Mouse (Mus musculus): ENCODE measurements at regions not wholly inside any gene's neighbourhood (a gene's known extent, or its start where the extent isn't known, plus 50 kb on each side); places are given as distances from the start of the nearest gene placed in this dataset.
"Not testable (repeated sequence)": the region's sequence is repeated elsewhere in the genome, so short reads cannot be mapped to it uniquely, and the experiment has no call there.

- no peak for DNase-seq (ENCODE audit: low spot score)
Observed at GRCm38 (mm10) chr7:75360874-75361273, 51.8 kb upstream of the Sv2b start.

DNA sequence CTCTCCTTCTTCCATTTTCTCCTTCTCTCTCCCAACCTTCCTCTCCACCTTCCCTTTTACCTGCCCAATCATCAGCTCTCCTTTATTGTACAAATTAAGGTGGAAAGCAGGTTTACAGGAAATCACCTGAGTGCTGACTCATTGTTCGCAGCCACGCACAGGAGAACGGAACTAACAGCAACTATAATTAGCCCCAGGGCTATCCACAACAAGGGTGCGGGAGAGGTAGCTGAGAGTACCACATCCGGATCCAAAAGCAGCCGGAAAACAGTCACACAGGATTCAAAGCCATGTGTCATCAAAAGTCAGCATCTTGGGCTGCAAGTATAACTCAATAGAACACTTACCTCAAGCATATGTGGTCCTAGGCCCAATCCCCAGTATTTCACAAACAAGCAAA, 53.5 kb upstream of the Sv2b start:
- no peak for DNase-seq (ENCODE audit: low spot score)

DNA sequence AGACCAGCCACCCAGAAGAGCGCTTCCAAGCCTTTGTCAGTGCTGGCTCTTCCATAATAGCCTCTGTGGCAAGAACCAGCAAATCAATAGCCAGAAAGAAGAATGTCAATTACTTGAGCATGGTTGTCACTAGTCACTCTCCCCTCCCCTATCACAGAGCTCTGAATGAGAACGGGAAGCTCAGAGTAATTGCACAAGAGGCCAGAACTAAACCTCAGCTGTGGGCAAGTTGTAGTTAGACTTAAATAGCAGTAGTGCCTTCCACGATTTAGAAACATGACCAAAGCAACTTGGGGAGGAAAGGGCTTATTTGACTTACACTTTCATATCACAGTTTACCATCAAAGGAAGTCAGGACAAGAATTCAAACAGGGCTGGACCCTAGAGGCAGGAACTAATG, 56.4 kb upstream of the Sv2b start:
- no peak for DNase-seq (ENCODE audit: low spot score)

DNA sequence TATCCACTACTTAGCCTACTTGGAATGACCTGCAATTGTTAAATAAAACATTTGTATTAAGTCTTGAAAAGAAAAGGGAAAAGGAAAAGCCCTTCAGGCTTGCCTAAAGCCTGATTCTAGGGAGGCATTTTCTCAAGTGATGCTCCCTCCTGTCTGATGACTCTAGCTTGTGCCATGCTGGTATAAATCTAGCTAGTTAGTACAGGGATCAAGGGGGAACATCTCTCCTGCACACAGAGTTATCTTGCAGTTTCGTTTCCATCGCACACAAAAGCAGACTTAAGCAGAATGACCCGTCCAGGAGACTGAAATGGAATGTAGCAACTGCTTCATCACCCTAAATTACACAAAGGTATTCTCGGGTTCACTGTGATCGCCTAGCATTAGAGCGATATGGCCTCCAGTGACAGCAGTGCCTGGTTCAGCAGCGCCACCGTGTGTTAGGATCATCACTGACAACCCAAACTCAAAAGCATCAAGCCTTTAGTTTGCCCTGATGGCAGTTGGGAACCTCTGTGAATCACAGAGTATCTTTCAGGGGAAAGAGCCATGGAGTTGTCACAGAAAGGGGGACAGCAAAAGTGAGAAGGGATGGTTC, 57.3 kb upstream of the Sv2b start:
- peak; percentile 71 for DNase-seq (ENCODE audit: low spot score)

DNA sequence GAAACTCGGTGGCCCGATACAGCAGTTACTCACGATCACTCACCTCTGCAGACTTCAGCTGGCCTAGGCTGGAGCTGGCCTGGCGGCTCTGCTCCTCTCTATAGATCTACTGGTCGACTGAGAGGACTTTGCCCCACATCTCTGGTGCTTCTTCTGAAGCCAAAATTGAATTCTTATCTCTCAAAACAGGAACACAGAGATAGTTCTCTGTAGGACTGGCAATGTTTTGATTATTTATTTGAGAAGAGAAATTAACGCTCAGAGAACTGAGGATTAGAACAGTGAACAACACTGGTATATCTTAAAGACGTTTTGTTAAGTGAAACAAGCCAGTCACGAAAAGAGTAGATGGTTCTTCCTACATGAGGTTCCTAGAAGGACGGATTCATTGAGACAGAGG, 59.3 kb upstream of the Sv2b start:
- no peak for DNase-seq (ENCODE audit: low spot score)

DNA sequence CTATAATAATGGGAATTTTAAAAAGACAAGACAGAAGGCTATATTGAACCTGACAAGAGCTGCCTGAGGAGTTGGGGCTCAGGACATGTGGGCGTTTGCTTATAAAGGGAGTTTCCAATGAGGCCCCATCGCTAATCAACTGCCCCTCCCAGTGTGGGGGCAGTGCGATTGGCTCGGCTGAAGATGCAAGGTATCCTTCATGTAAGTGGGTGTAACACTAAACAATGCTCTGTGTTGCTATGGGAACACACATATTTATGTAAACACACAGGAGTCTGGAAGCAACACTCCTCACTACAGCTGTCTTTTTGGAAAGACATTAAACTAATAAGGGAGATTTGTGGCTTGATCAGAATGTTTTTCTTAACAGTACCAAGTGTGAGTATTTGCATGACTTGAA, 60.3 kb upstream of the Sv2b start:
- peak; percentile 77 for DNase-seq (ENCODE audit: low spot score)

GRCm38 (mm10) chr7:75370595-75371519, 61.8 kb upstream of the Sv2b start:
- peak; percentile 88 for DNase-seq (ENCODE audit: low spot score)

DNA sequence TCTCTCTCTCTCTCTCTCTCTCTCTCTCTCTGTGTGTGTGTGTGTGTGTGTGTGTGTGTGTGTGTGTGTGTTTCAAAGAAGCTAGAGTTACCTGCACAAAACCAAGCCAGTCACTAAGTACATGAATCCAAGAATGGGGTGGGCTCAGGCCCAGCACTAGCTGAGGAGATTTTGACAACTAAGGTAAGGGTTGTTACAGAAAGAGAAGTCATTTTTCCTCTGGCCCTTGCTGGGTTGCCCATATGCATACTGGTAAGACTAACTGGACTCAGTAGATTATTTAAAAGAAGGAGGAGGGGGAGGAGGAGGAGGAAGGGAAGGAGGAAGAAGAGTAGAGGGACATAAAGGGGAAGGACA, 62.4 kb upstream of the Sv2b start:
- no peak for DNase-seq (ENCODE audit: low spot score)

DNA sequence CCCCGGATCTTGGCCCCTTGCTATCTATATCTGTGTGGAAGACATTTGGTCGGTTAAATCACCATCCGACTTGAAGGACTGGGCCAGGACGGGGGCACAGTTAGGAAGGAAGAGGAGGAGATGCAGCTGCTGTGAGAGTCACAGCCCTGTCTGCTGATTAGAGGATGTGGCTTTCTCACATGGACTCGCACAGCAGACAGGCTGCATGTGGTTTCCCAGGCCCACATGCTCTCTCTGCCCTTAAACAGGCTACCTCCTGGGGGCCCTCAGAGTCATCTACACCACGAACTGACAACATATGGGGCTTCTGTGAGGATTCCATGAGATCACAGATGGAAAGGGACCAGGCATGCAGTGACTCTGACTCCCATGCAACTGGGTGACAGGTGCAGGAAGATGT, 62.9 kb upstream of the Sv2b start:
- DNase-seq (ENCODE audit: low spot score): peak; percentile 28

- no peak for DNase-seq (ENCODE audit: low spot score)
Observed at GRCm38 (mm10) chr7:75372892-75373444, 63.9 kb upstream of the Sv2b start.

GRCm38 (mm10) chr7:75374506-75374905, 65.4 kb upstream of the Sv2b start:
- DNase-seq (ENCODE audit: low spot score): no peak

DNA sequence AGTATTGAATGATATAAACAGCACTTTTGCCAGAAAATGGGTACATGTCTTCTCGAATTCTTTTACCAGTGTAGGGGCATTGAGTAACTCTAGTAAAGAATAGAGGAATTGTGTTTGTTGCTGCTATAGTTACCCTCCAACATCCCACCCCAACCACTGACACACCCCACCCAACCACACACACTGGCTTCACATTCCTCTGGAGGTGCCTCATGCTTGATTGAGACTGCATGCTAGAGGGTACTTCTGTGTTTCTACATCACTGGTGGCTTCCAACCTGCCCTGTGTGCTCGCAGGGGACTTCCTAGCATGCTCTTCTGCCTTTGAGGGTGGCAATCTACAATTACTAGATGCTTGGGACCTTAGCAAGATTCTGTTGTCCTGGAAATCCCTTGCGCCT, 70.5 kb upstream of the Sv2b start:
- no peak for DNase-seq (ENCODE audit: low spot score)

- no peak for DNase-seq (ENCODE audit: low spot score)
Observed at GRCm38 (mm10) chr7:75384506-75384911, 70.8 kb upstream of the Akap13 start.

GRCm38 (mm10) chr7:75387033-75387432, 68.3 kb upstream of the Akap13 start:
- DNase-seq (ENCODE audit: low spot score): no peak

DNA sequence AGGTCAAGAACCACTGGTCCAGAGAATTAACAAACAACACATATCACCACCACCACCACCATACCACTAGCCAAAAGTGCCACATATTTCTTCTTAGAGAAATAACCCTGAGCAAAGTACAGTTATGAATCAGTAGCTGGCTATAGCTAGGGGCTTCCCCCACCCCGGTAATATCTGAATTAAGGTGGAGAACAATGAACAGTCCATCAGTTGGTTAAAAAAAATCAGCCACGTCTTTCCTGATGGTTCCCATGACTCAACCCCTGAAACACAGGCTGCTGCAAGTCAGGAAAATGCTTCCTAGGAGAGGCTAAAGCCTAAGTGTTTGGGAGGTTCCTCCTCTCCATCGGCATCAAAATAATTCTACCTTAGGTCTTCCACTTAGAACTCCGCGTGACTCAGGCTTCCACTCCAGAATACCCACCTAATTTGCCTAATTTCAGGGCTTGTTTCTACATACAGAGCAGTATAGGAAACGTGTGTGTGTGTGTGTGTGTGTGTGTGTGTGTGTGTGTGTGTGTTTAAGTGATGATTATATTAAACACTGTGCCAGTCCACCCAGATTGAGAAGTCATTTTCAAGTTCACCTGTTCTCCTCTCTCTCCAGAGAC, 67.4 kb upstream of the Akap13 start:
- DNase-seq (ENCODE audit: low spot score): no peak

GRCm38 (mm10) chr7:75390162-75390561, 65.2 kb upstream of the Akap13 start:
- DNase-seq (ENCODE audit: low spot score): no peak

DNA sequence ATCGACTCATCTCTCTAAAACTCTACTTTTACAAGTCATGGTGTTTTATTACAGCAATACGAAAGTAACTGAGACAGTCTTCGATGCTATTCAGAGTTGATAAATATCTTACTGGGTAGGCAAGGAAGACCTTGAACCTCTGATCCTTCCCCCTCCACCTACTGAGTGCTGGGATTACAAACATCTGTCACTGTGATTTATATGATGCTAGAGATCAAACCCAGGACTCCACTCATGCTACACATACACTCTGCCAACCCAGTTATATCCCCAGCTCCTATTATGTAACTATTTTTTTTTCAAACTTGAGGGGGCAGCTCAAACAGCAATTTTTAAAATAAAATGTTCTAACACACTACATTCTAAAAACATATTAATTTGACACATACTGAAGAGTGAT, 62.6 kb upstream of the Akap13 start:
- DNase-seq (ENCODE audit: low spot score): no peak

- DNase-seq (ENCODE audit: low spot score): no peak
Observed at GRCm38 (mm10) chr7:75393466-75393865, 61.9 kb upstream of the Akap13 start.

- no peak for DNase-seq (ENCODE audit: low spot score)
Observed at GRCm38 (mm10) chr7:75394866-75395580, 60.3 kb upstream of the Akap13 start.

GRCm38 (mm10) chr7:75397559-75397958, 57.8 kb upstream of the Akap13 start:
- peak; percentile 34 for DNase-seq (ENCODE audit: low spot score)

GRCm38 (mm10) chr7:75398480-75398879, 56.9 kb upstream of the Akap13 start:
- DNase-seq (ENCODE audit: low spot score): not testable (repeated sequence)

All from MN1 (cell line).